Mouse (Mus musculus): ENCODE measurements at regions not wholly inside any gene's neighbourhood (a gene's known extent, or its start where the extent isn't known, plus 50 kb on each side); places are given as distances from the start of the nearest gene placed in this dataset.
"Not testable (repeated sequence)": the region's sequence is repeated elsewhere in the genome, so short reads cannot be mapped to it uniquely, and the experiment has no call there.

DNA sequence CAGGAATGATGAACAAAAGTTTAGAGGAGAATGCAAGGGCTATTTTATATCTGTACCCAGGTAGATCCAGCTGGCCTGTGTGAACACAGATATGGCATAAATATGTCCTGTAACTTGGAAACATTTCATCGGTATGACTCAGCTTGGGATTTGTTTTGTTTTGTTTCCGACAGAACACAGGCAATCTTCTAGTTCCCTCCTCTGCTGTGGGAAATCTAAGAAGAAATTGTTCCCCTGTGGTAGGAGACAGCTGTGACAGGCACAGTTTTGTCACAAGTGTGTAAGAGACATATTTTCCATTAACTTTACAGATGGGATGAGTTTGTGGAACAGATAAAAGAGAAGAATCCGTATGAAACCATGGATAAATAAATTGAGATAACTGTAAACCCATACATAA, 687.0 kb downstream of the Tpm3-rs7 start:
- DNase-seq = no peak
- intact Hi-C loops (cut with DNase I) = no loop called here

- intact Hi-C loops (cut with DNase I) = no loop called here
- DNase-seq = no peak
Measured at GRCm38 (mm10) chr14:114002420-114002819, 688.0 kb downstream of the Tpm3-rs7 start.

- intact Hi-C loops (cut with DNase I) = no loop called here
- DNase-seq = no peak
Measured at GRCm38 (mm10) chr14:114037063-114037462, 722.7 kb downstream of the Tpm3-rs7 start.

DNA sequence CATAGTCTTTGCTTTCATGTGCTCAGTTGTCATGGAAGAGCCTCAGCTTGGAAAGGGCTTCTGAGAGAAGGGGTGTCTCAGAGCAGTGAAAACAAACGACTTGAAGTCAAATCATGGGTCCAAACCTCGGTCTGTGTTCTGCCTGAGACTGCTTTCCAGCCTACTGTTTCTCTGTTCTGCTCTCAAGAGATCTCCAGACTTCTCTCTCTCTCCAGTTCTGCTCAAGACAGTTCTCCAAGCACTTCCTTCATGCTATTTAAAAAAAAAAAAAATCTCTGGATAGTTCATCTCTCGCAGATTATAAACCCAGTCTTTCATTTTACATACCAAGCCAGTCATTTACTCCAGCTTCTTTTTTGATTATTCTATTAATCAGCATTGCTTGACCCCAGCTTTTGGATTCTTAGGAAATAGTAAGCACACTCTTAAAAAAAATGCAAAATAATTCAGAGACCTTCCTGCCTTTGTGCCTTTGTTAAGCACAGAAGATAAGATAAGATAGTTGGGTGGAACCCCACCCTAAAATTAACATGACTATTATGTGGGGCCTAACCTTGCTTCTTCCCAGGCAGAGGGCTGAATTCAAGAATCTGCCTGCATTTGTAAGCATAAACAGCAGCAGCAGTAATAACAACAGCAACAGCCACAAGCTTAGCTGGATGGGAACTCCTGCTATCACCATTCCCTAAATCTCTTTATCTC, 724.4 kb downstream of the Tpm3-rs7 start:
- intact Hi-C loops (cut with DNase I) = no loop called here
- DNase-seq = no peak

DNA sequence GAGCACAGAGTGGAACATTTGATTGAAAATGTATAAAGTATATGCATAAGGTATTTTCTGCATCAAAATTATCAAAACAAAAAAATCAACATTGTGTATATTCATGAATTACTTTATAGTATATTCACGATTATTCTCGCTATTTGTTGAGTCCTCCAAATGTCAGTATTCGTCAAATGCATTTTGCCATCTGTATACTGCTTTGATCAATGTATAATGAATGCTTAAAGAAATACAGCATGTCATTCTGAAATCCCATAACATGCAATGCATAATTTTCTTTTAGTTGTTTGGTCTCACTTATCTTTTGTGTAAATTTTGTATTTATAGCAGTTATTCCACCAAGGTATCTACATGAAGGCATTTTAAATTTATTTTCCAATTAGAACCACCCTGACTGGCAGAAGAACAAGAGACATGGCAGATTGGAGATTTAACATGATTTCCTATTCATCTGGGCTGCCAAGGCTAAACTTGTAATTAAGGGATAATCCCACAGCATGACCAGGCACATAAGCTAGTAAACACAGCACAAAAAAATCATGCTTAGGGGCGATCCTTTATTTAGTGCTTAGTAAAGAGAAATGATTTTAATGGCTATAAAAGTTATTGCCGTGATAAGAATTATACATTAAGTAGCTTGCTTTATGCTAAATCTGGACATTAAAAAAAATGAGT, 739.3 kb downstream of the Tpm3-rs7 start:
- intact Hi-C loops (cut with DNase I) = no loop called here
- DNase-seq = no peak

GRCm38 (mm10) chr14:114061347-114061746, 746.9 kb downstream of the Tpm3-rs7 start:
- intact Hi-C loops (cut with DNase I) = no loop called here
- DNase-seq = no peak

DNA sequence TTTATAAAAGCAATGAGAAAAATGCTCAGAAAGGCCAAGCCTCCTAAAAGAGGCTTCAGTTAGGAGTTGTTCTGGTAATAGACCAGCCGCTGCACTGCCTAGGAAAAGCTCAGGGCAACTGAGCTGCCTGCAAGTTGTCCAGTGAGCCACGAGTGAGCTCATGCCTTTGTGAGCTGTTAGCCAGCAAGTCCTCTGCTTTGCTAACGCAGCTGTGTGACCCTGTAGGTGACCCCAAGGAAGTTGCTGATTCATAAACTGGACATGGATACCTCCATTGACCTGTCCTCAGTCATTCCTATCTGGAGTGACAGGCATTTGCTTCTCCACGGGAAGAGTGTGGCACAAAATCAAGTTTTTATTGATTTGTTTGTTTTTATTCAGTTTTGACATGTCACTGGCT, 748.2 kb downstream of the Tpm3-rs7 start:
- intact Hi-C loops (cut with DNase I) = no loop called here
- no peak for DNase-seq

- no peak for DNase-seq
- intact Hi-C loops (cut with DNase I) = no loop called here
Measured at GRCm38 (mm10) chr14:114073236-114073635, 758.8 kb downstream of the Tpm3-rs7 start.

DNA sequence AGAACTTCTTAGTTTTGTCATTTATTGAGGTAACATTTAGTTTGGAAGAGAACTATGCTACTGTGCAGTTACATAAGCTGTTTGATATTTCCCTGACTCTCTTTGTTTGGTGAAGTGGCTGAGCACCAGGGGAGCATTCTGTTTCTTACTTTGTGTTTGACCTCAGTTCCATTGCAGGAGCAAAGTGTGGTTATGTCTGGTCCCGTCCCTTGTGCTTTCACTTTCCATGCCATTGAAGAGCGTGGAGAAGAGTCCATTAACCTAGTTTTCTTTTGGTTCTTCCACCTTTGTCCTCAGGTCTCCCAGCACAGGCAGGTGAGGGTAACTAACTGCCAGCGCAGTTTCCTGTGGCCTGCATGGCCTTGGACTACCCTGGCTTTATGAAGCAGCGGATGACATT, 759.6 kb downstream of the Tpm3-rs7 start:
- intact Hi-C loops (cut with DNase I) = no loop called here
- DNase-seq = no peak

DNA sequence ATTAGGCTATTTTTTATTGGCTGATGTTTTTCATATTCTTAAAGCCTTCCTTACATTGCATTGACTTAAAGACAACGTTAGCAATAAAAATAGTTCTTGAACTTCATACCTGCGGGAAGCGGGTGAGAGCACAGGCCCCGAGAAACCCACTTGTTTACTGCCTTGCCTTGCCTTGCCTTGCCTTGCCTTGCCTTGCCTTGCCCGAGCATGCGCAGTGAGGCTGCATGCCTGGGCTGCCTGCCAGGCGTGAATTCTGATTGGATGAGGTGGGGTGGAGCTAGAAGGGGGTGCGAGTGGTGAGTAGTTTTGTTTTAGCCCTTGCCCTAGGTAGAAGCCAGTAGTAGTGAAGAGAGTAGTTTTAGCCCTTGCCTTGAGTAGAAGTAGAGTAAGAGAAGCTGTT, 792.4 kb downstream of the Tpm3-rs7 start:
- DNase-seq = peak in 1 of 2 experiments; percentile 2

GRCm38 (mm10) chr14:114128491-114128890, 814.1 kb downstream of the Tpm3-rs7 start:
- intact Hi-C loops (cut with DNase I) = no loop called here
- DNase-seq = no peak

More for the DNA sequence above, 792.4 kb downstream of the Tpm3-rs7 start:
- intact Hi-C loops (cut with DNase I) = no loop called here

DNA sequence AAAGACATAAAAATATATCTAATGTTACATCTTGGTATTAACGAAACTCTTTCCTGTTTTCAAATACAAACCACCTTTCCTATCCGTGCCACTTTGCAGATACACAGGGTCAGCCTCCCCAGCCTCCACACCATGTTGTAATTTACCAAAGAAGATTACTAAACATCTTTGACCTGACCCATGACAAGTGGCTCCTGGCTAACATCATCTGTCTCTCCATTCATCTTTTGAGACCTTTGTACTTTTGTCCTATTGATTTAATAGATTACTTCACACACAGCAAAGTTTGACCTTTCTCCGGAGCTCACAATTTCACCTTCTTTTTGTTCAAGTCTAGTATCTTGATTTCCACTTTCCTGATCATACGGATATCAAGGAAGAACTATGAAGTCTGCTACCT, 851.6 kb downstream of the Tpm3-rs7 start:
- DNase-seq = no peak
- intact Hi-C loops (cut with DNase I) = no loop called here

- intact Hi-C loops (cut with DNase I) = no loop called here
- no peak for DNase-seq
Measured at GRCm38 (mm10) chr14:114215609-114216008, 876.4 kb upstream of the Gpc5 start.

DNA sequence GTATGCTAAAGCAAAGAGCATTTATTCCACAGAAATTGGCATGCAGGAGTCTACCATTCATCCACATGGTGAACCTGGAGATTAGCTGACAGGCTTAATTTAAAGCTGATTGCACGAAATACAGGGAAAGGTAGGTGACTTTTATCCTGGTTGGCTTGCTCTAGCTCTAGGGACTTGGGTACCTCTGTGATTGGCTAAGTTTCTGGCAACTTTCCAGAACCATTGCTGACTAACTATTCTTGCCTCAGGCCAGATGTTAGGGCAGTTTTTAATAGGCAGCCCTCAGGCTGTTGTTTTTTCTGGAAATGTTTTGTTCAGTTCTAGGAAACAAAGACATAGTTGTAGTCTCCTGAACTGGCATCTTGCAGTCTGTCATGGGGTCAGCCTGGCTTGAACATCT, 871.1 kb upstream of the Gpc5 start:
- no peak for DNase-seq
- intact Hi-C loops (cut with DNase I) = no loop called here

GRCm38 (mm10) chr14:114230711-114231110, 861.3 kb upstream of the Gpc5 start:
- DNase-seq = no peak
- intact Hi-C loops (cut with DNase I) = no loop called here

DNA sequence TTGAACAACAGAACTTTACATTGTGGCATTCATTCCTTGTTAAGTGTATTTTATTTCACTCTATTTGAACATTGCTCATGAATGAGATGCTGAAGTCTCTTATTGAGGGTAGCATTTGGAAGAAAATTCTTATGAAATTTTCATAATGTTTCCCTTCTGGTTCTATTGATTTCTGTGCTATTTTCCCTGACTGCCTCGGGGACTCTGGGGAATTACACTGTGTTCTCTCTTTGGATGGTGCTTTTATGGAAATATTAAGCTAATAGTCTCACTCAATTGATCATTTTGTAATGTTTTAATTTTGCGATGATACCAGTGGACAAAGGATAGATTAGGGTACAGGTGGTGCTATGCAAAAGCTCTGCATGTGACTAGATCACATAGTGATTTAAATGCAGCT, 837.0 kb upstream of the Gpc5 start:
- no peak for DNase-seq
- intact Hi-C loops (cut with DNase I) = no loop called here

DNA sequence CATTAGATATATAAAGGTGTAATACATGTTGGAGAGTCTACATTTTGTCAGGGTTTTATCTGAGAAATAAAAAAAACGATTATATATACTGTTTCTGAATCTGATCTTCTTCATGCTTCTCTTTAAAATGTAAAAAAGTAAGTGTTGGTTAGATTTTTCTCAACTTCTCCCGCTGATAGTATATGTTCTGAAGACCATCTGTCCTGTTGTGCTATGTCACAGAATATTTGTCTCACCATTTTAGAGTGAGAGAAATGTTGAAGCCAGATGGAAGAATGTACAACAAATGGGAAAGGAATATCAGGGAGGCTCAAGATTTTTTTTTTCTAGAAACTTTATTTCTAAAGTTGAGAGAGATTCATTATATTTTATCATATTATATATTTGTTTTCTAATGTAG, 830.4 kb upstream of the Gpc5 start:
- intact Hi-C loops (cut with DNase I) = no loop called here
- DNase-seq = no peak

DNA sequence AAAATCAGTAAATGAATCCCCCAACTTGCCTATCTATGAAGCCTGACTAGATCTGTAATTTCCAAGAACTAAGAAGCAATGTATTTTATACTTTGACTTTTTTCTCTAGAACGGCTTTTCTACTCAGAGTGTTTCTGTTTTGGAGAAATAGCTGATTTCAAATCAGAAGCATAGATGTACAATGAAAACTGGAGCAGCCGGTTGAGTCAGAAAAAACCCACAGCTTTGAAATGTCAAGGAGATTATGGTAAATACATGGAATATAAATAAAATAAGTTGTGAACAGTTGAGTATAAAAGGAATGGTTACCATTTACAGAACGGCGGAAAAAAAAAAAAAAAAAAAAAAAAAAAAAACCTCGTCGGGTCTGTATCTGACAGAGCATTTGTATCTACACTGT, 791.4 kb upstream of the Gpc5 start:
- no peak for DNase-seq
- intact Hi-C loops (cut with DNase I) = no loop called here

GRCm38 (mm10) chr14:114307479-114307878, 784.5 kb upstream of the Gpc5 start:
- no peak for DNase-seq
- intact Hi-C loops (cut with DNase I) = no loop called here

- intact Hi-C loops (cut with DNase I) = no loop called here
- no peak for DNase-seq
Measured at GRCm38 (mm10) chr14:114332662-114333061, 759.4 kb upstream of the Gpc5 start.

GRCm38 (mm10) chr14:114349345-114349744, 742.7 kb upstream of the Gpc5 start:
- intact Hi-C loops (cut with DNase I) = no loop called here
- DNase-seq = no peak

- intact Hi-C loops (cut with DNase I) = not testable (repeated sequence)
Measured at GRCm38 (mm10) chr14:114349816-114350215, 742.2 kb upstream of the Gpc5 start.

GRCm38 (mm10) chr14:114352307-114352706, 739.7 kb upstream of the Gpc5 start:
- intact Hi-C loops (cut with DNase I) = no loop called here
- no peak for DNase-seq

More at GRCm38 (mm10) chr14:114349816-114350215, 742.2 kb upstream of the Gpc5 start:
- not testable (repeated sequence) for DNase-seq

Measured in heart, postnatal 10 days (tissue).